Mouse (Mus musculus) liver, adult 2 months (tissue): ENCODE results near the gene Tcirg1. TPM values are rescaled to one million over a fixed set of nuclear protein-coding genes. Genes with fewer than 3 reads are reported as not detected.

ENCODE experiments used
- DNase-seq: peaks from one replicate; pipeline ENCODE4 v3.0.0-alpha.2; 2011; ENCODE audit warnings: low read depth, low spot score; ENCODE audit errors: extremely low read depth
- H3K27ac ChIP-seq: fragments of 200-500 bp; replicated peaks from 2 replicates; pipeline ENCODE4 v1.5.1; 2012; ENCODE audit warnings: low read depth, mild to moderate bottlenecking, control low read depth, inconsistent platforms, low read length; ENCODE audit not compliant: insufficient read depth
- H3K27me3 ChIP-seq: fragments of 200-500 bp; 2 replicates; pipeline ENCODE4 v1.6.1; 2012; ENCODE audit warnings: mild to moderate bottlenecking, moderate library complexity, low read length, inconsistent platforms; ENCODE audit not compliant: control insufficient read depth, insufficient read depth
- H3K36me3 ChIP-seq: fragments of 200-500 bp; 2 replicates; pipeline ENCODE4 v1.6.1; 2012; ENCODE audit warnings: low read length, inconsistent platforms; ENCODE audit not compliant: control insufficient read depth, insufficient read depth
- H3K4me1 ChIP-seq: fragments of 200-500 bp; 2 replicates; pipeline ENCODE4 v1.6.1; 2011; ENCODE audit warnings: low read length; ENCODE audit not compliant: control insufficient read depth, insufficient read depth
- H3K4me3 ChIP-seq: fragments of 200-500 bp; 2 replicates; pipeline ENCODE4 v1.5.1; 2011; ENCODE audit warnings: low read depth, mild to moderate bottlenecking, control low read depth, low read length, moderate library complexity; ENCODE audit not compliant: insufficient read depth
- H3K79me2 ChIP-seq: fragments of 200-500 bp; 2 replicates; pipeline ENCODE4 v1.6.1; 2012; ENCODE audit warnings: inconsistent platforms, mild to moderate bottlenecking, low read length, moderate library complexity; ENCODE audit not compliant: control insufficient read depth, insufficient read depth
- H3K9ac ChIP-seq: fragments of 200-500 bp; 2 replicates; pipeline ENCODE4 v1.6.1; 2012; ENCODE audit warnings: low read depth, mild to moderate bottlenecking, control low read depth, inconsistent platforms, low read length
- CTCF ChIP-seq: fragments of 200-500 bp; IDR thresholded peaks from 2 replicates; pipeline ENCODE4 v1.5.1; 2011; ENCODE audit warnings: low read depth, low read length, control low read depth
- POLR2A ChIP-seq: fragments of 200-500 bp; IDR thresholded peaks from 2 replicates; pipeline ENCODE4 v1.6.1; 2011; ENCODE audit warnings: low read length, control low read depth; ENCODE audit not compliant: insufficient read depth; ENCODE audit errors: extremely low read depth
- WGBS: fragments of 180-500 bp; shearing (Covaris S2); methylation state at CpG from one replicate; pipeline ENCODE4 v1.1.7; 2018; 5-methylcytosine and 5-hydroxymethylcytosine counted together
- polyA plus RNA-seq: library from polyadenylated mRNA; depleted of rRNA; stranded (reverse); fragments of >200 nt; gene quantifications from 2 replicates; pipeline ENCODE4 v1.2.3, GENCODE M21; 2012
- total RNA-seq: library from RNA; depleted of rRNA; stranded (reverse); fragments of >200 nt; gene quantifications from 2 replicates; pipeline ENCODE4 v1.2.3, GENCODE M21; 2014

Gene Tcirg1
- total and polyA plus RNA-seq, 2 experiments = 35.6 to 123 TPM

GRCm38 (mm10) chr19:3880054-3880848 lies 26.7 kb downstream of the Tcirg1 start:
- TF ChIP-seq POLR2A = no peak
- no peak for TF ChIP-seq CTCF

GRCm38 (mm10) chr19:3875045-3875444 lies 31.9 kb downstream of the Tcirg1 start:
- H3K4me1 ChIP-seq = peaks cover 7% of the 10 kb centered on the region
- H3K27ac ChIP-seq = no peak overlapping the region
- TF ChIP-seq CTCF (no peak), POLR2A (no peak)
- WGBS = 48% methylated on average over 7 of the region's 7 CpGs
- no peak overlapping the region for H3K4me3 ChIP-seq
- H3K9ac ChIP-seq = no peak overlapping the region
- peaks cover 11% of the 10 kb centered on the region for H3K36me3 ChIP-seq
- no peak for DNase-seq
- H3K27me3 ChIP-seq = no peaks in the 10 kb centered on the region
- peaks cover 26% of the 10 kb centered on the region; the same call in 1 of the 2 replicates for H3K79me2 ChIP-seq

More at GRCm38 (mm10) chr19:3880054-3880848, 26.7 kb downstream of the Tcirg1 start:
- peaks cover 23% of the 10 kb centered on the region for H3K36me3 ChIP-seq
- peaks cover 12% of the 10 kb centered on the region; the same call in 1 of the 2 replicates for H3K79me2 ChIP-seq
- H3K4me3 ChIP-seq = no peak overlapping the region
- peaks cover 2% of the 10 kb centered on the region for H3K4me1 ChIP-seq
- H3K9ac ChIP-seq = no peak overlapping the region
- no peak for DNase-seq
- H3K27ac ChIP-seq = no peak overlapping the region
- H3K27me3 ChIP-seq = no peaks in the 10 kb centered on the region
- WGBS = 65% methylated on average over 6 of the region's 6 CpGs

- 37% methylated on average over 4 of the region's 4 CpGs for WGBS
- DNase-seq = no peak
- H3K36me3 ChIP-seq = peaks cover 11% of the 10 kb centered on the region
- peaks cover 27% of the 10 kb centered on the region; the same call in 1 of the 2 replicates for H3K79me2 ChIP-seq
- no peak overlapping the region for H3K9ac ChIP-seq
- no peak for TF ChIP-seq POLR2A
- TF ChIP-seq CTCF = no peak
- no peaks in the 10 kb centered on the region for H3K27me3 ChIP-seq
- H3K27ac ChIP-seq = no peak overlapping the region
- H3K4me3 ChIP-seq = no peak overlapping the region
- H3K4me1 ChIP-seq = peaks cover 7% of the 10 kb centered on the region
Observed at GRCm38 (mm10) chr19:3872373-3872772, 34.6 kb downstream of the Tcirg1 start.

- no peak for DNase-seq
- H3K36me3 ChIP-seq = peaks cover 7% of the 10 kb centered on the region
- H3K27ac ChIP-seq = no peak overlapping the region
- peaks cover 25% of the 10 kb centered on the region; the same call in 1 of the 2 replicates for H3K79me2 ChIP-seq
- no peak overlapping the region for H3K4me3 ChIP-seq
- TF ChIP-seq CTCF = no peak
- TF ChIP-seq POLR2A = no peak
- H3K9ac ChIP-seq = no peak overlapping the region
- peaks cover 7% of the 10 kb centered on the region for H3K4me1 ChIP-seq
- no peaks in the 10 kb centered on the region for H3K27me3 ChIP-seq
Observed at GRCm38 (mm10) chr19:3871468-3871867, 35.5 kb downstream of the Tcirg1 start.

- TF ChIP-seq CTCF (no peak), POLR2A (no peak)
- Histone ChIP-seq H3K27ac (no peak overlapping the region), H3K4me1 (peaks cover 7% of the 10 kb centered on the region), H3K36me3 (peaks cover 10% of the 10 kb centered on the region), H3K79me2 (peaks cover 22% of the 10 kb centered on the region; the same call in 1 of the 2 replicates), H3K27me3 (no peaks in the 10 kb centered on the region), H3K9ac (no peak overlapping the region), H3K4me3 (no peak overlapping the region)
- 85% methylated on average over 1 of the region's 1 CpGs for whole genome bisulfite sequencing
- DNase-seq = no peak
Observed at GRCm38 (mm10) chr19:3868290-3868689, 38.6 kb downstream of the Tcirg1 start.

GRCm38 (mm10) chr19:3864960-3865359 lies 42.0 kb downstream of the Tcirg1 start:
- H3K9ac ChIP-seq = no peak overlapping the region
- no peak overlapping the region for H3K4me3 ChIP-seq
- H3K4me1 ChIP-seq = peaks cover 10% of the 10 kb centered on the region
- TF ChIP-seq CTCF (peak; percentile 36; the same call in 1 of the 2 replicates), POLR2A (no peak)
- DNase-seq = no peak
- peaks cover 10% of the 10 kb centered on the region for H3K36me3 ChIP-seq
- no peaks in the 10 kb centered on the region for H3K27me3 ChIP-seq
- 50% methylated on average over 2 of the region's 2 CpGs for WGBS
- no peak overlapping the region for H3K27ac ChIP-seq
- H3K79me2 ChIP-seq = peaks cover 22% of the 10 kb centered on the region; the same call in 1 of the 2 replicates
